Mouse (Mus musculus): ENCODE measurements around the gene Sept7.
A peak's percentile ranks its signal among the peaks of the same experiment; 100 is the strongest.
"Not testable (repeated sequence)": the region's sequence is repeated elsewhere in the genome, so short reads cannot be mapped to it uniquely, and the experiment has no call there.

Gene Sept7

GRCm38 (mm10) chr9:25260411-25260810 is 8.2 kb downstream of the Sept7 start:
- DNase-seq = no peak

- no peak for DNase-seq
Observed at GRCm38 (mm10) chr9:25260979-25261378, 8.7 kb downstream of the Sept7 start.

GRCm38 (mm10) chr9:25262087-25262486 is 9.8 kb downstream of the Sept7 start:
- DNase-seq = no peak

DNA sequence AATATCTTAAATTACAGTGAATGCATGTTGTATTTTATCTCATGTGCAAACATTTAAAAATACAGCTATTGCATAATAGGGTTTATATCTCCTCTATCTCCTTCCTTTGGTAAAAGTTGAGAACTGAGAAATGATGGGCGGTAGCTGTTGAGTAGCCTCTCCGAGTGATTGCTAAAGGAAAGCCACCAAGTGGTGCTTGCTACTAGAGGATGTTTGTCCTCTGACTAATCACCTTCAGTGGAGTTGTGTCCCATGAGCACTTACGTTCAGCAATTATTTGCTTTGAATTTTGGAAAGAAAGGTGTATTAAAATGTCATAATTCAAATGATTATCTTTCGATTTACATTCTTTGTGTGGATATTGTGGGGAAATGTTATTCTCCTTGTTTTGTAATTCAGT is 13.6 kb downstream of the Sept7 start:
- DNase-seq = no peak

DNA sequence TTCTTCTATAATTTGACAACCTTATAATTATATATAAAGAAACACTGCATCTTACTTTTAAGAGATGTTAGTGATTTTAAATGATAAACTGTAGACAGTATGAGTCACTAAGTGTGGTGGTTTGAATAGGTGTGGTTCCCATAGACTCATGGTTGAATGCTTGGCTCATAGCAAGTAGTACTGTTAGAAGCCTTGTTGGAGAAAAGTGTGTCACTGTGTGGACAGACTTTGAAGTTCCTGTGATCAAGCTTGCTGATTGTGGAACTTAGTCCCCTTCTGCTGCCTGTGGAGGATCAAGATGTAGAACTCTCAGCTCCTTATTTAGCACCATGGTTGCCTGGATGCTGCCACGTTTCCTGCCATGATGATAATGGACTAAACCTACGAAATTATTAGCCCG is 14.9 kb downstream of the Sept7 start:
- DNase-seq = no peak

DNA sequence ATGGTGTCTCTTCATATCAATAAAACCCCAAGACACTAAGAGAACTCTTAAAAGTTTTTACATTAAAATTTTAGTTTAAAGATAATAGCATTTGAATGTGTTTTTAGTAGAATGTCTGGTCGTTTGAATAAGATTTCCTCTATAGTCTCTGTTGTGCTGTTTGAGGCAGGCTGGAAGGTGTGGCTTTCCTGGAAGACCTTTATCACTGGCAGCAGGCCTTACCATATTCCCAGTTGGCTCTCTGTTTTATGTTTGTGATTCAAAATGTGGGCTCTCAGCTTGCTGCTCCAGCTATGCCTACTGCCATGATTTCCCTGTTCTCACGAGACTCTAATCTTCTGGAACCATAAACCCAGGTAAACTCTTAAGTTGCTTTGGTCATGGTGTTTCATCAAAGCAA is 15.3 kb downstream of the Sept7 start:
- no peak for DNase-seq

GRCm38 (mm10) chr9:25271902-25272301 is 19.7 kb downstream of the Sept7 start:
- no peak for DNase-seq

DNA sequence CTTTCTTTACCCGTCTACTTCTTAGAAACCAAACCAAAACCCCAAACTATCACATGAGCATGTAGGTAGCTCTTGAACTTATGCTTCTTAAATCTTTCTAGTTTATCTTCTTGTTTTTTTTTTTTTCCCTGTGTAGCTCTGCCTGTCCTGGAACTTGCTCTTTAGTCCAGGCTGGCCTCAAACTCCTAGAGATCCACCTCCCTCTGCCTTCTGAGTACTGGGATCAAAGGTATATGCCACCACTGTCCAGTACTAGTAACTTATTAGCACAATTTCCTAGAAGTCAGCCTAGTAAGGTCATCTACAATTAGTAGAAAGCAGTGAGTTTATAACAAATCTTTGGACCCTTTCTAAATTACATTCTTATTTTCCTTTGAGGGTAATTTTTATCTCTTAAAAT is 37.6 kb downstream of the Sept7 start:
- no peak for DNase-seq

DNA sequence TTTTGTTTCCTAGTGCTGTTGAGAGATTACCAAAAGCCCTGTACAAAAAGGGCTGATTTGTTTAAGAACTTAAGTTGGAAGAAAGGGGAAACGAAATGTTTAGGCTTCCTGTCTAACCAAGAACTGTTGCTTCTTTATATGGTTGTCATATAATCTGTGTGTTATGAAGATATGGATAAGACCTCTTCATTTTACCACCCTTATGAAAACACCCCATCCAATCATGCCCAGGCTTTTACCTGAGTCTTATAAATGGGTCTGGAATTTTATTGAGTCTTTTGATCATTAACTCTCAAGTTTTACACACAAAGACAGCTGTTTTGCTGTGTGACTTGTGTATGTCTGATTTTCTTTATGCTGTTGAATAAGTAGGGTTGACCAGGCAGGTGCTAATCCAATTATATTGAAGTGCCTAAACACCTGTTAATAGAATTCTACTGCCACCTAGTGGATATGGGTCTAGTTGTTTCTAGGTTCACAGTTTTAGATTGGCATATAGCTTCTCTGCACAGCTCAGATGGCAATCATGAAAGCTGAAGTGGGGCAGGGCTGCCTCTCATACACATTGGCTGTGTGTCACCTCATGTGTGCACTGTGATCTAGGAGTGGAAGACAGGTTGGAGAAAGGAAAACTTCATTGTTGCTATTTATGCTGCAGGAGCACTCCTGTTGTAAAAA is 57.4 kb downstream of the Sept7 start:
- DNase-seq = peak; percentile 85

DNA sequence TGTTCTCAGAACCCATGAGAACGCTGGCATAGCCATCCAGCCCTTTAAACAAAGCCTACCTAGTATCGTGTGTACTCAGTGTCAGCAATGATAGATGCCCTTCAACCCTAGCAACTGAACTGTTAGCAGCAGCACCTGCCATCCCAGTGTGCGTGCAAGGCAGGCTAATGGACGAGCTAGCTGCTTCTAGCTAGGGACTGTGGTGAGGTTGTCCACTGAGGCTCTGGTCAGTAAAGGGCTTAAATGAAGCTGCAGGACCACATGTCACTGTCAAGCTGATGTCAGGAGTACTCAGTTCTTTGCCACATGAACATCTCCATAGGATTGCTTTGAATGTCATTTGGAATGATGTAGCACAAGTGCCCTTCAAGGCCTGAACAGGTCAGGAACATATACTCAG is 62.1 kb downstream of the Sept7 start:
- no peak for DNase-seq

- DNase-seq = peak; percentile 43
Observed at GRCm38 (mm10) chr9:25317827-25318505, 65.7 kb downstream of the Sept7 start.

- DNase-seq = not testable (repeated sequence)
Observed at GRCm38 (mm10) chr9:25319676-25320075, 67.4 kb downstream of the Sept7 start.

- DNase-seq = no peak
Observed at GRCm38 (mm10) chr9:25327727-25328370, 75.6 kb downstream of the Sept7 start.

- DNase-seq = no peak
Observed at GRCm38 (mm10) chr9:25328946-25329723, 76.9 kb downstream of the Sept7 start.

DNA sequence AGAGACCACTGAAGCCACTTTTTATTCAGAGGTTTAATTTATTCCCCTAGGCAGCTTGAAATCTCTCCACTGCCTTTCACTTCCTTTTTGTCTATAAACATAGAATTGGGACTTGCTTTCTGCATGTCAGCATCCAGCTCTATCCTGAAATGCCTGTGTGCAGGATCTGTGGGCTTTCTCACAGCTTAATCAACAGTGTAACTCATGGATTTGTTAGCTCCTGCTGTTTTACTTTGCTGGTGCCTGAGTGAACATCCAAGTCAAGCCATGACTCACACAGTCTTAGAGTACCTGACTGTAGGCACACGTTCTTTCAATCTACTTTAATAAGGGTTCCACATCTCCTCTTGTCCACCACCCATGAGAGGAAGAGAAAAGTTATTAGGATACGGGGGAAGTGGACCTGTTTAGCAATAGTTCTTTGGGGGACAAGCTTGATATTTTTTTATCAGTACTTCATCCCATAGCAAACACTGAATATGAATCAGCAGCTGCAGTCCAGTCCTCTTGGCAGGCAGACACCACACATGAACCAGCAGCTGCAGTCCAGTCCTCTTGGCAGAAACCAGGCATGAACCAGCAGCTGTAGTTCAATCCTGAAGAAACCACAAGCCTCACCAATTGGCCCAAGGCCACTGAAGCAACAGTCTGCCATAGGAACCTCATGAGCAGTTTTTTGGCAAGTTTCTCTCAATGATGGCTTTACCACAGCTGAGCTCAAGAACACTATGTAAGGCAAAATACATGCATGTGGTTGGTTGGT is 85.4 kb downstream of the Sept7 start:
- no peak for DNase-seq

GRCm38 (mm10) chr9:25340412-25340811 is 88.2 kb downstream of the Sept7 start:
- no peak for DNase-seq

DNA sequence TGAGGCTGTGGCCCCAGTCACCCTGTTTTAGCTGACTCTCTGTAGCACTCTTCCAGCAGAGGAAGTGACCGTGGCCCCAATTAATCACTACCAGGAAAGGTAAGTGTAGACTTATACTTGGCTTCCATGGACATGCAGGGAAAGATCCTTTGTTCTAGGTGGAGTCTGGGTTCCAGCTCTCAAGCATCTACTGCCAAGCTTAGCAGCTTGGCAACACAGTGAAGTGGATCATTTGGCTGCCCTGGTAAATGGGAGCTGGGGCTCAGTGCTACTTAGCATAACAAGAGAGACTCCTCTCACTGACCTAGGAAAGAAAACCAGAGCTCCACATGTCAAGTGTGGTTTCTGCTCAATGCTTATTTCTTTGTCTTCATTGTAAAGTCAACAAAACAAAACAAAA is 101.5 kb downstream of the Sept7 start:
- no peak for DNase-seq

DNA sequence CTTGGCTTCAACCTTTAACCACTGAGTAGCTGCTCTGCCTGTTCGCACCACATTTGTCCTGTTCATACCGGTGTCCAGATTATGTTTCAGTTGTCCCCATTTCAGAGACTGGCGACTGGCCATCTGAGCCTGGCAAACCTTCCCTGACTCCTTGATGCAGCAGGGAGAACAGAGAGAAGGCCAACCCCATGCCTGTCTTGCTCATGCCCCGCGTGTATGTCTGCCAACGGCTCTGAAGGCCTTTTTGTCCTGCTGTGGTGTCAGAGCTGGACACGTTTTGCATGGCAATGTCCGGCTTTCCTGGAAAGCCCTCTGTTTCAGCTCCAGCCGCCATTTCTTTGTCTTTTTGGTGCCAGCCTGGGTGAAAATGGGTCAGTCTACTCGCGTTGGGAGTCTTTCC is 103.6 kb downstream of the Sept7 start:
- DNase-seq = no peak

DNA sequence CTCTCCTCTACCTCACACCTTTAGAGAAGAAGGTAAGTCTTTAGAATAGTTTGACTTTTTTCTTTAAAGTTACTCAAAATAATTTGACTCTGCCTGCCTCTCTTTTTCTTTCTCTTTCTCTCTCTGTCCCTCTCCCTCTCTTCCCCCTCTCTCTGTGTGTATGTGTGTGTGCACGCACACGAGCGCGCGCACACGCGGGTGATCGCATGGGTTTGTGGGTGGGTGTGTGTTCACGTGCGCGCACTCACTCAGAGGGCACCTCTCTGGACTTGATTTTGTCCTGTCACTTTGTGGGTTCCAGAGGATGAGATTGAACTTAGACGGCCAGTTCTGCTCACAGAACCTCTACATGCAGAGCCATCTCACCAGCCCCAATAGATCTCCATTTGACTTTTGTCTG is 105.3 kb downstream of the Sept7 start:
- no peak for DNase-seq

DNA sequence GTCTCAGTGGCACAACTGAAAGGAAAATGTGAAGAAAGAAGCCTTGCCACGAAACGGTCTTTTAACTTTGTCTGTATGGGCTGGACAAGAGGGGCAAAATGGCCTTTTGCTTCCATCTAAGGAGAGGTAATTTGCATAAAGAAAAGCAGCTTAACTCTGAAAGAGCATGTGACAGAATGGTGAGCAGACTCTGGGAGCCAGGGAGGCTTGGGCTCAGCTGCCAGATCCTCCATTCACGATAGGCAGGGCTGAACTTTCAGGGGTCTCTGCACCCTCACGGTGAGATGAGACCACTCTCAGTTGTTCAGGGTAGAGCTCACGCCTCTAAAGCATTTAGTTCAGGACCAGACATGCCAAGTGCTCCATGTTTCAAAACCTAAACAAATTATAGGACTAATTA is 105.8 kb downstream of the Sept7 start:
- no peak for DNase-seq

All from retina, postnatal 1 day (tissue).